Mouse (Mus musculus): ENCODE measurements around the gene Rps18. TPM values are rescaled to one million over a fixed set of nuclear protein-coding genes. Genes with fewer than 3 reads are reported as not detected.

Rps18 gene
- polyA plus RNA-seq, 2 experiments, result 1,098 to 1,411 TPM

DNA sequence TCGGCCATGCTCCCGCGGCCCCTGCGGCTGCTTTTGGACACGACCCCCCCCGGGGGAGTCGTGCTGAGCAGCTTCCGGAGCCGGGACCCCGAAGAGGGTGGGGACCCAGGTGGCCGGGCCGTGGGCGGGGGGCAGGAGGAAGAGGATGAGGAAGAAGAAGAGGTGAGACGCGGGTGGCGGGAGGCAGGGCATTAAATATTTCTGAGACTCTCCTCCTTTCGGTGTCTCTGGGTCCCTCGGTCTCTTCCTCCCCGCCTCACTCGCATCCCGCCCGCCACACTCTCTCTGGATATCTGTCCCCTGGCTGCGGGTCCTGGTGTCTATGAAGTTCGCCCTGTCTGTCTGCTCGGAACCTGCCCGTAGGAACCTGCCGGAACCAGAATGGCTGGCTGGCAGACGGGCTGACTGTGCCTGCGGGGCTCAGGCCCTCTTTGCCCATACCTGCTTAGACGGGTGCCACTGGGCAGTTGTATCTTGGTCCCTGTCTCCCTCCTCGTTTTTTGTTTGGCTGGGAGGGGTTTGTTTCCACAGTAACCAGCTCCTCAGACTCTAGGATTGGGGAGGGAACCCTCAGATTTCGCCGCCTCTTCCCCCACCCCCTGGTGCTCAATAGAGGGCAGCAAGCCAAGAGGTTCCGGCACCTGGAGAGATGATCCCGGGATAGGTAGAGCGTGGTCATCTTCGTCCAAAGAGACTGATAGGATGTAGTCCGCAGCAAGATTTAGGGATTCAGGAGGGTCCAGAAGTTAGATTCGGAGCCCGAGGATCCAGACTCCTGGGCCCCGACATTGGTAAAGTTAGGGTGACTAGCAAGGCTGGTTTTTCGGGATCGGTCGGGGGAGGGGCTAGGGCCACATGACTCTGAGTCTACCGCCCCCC lies 25.3 kb downstream of the Rps18 start:
- WGBS (ENCODE audit: insufficient replicate concordance), result 1% methylated on average over 45 of the region's 45 CpGs
- H3K4me2 ChIP-seq (ENCODE audit: low read depth), result peak overlapping the region; percentile 100
- peak in 1 of 3 experiments; percentile 71 for DNase-seq (ENCODE audit: low read depth in 3 of 3, low spot score in 3 of 3)
- H3K4me3 ChIP-seq (ENCODE audit: insufficient read depth in 1 of 2, low read depth in 2 of 2, low read length in 2 of 2), result peak overlapping the region; percentile 74 to 88
- no peaks in the 10 kb centered on the region for H3K27me3 ChIP-seq (ENCODE audit: control insufficient read depth, insufficient read depth, low read length)
- no peak; the same call in 1 of the 2 replicates for TF ChIP-seq CTCF (IDR thresholded peaks at IDR 0.05; ENCODE audit: low read depth)
- no peak for TF ChIP-seq EP300 (IDR thresholded peaks at IDR 0.05; ENCODE audit: low read depth)
- peak overlapping the region; percentile 79 for H3K9ac ChIP-seq (replicated peaks)
- H3K36me3 ChIP-seq (replicated peaks; ENCODE audit: control insufficient read depth, insufficient read depth, low read depth), result peaks cover 2% of the 10 kb centered on the region; the same call in 1 of the 2 replicates
- ATAC-seq (ENCODE audit: insufficient read depth), result peak; percentile 9; the same call in 1 of the 2 replicates
- peaks cover 2 to 4% of the 10 kb centered on the region in 2 experiments; a peak in 2 of 4 replicates for H3K4me1 ChIP-seq (replicated peaks; ENCODE audit: control insufficient read depth in 2 of 2, insufficient read depth in 2 of 2, low read length in 1 of 2)
- H3K9me3 ChIP-seq (ENCODE audit: control insufficient read depth, low read length), result no peaks in the 10 kb centered on the region
- peak overlapping the region; percentile 83 for H3K27ac ChIP-seq

DNA sequence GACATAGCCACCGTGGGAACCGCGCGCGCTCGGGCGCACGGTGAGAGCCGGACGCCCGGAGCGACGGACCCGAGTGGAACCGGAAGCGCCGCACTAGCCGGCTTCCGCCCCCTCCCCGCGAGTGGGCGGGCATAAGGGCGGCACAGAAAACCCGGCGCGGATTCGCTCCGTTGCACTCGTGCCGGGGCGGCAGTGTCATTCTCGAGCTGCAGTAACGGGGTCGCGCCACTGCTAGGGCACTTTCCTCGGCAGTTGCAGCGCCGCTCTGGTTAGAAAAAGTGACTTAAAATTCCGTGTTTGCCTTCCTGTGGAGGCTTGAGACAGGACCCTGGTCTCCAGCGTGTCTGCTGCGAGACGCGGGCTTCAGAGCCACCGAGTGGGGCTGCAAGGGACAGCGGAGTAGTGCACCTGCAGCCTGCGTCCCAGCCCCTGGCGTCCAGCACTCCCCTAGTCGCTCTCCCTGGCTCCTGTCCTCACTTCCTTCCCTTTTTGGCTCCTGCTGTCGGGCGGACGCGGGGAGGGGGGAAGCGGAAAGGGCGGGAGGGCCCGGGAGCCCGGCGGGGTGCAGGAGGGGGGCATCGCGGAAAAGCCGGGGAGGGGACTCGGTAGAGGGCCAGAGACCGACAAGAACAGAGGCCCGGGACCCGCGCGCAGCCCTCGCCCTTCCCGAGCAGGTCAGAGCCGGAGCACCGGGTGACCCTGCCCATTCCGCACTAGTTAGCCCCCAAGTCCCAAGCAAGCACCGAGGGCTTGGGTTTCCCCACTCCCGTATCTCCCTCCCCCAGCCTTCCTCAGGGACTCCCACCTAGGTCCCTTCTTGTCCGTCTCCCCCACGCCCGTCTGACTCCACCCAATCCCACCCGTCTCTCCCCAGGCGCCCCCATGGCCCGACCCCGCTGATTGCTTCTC lies 26.2 kb downstream of the Rps18 start, which contains the start of gene Rgl2:
Gene Rgl2, plus strand, starts transcription at position 173 of the 909 bp plus-strand sequence.
- peak within 1 kb of the TSS; percentile 85 to 88 for H3K4me3 ChIP-seq (ENCODE audit: insufficient read depth in 1 of 2, low read depth in 2 of 2, low read length in 2 of 2)
- H3K36me3 ChIP-seq (replicated peaks; ENCODE audit: control insufficient read depth, insufficient read depth, low read depth), result peaks cover 2% of the 10 kb centered on the region; the same call in 1 of the 2 replicates
- under 1% methylated on average over 76 of the region's 80 CpGs for WGBS (ENCODE audit: insufficient replicate concordance)
- peaks cover 2 to 4% of the 10 kb centered on the region in 2 experiments; a peak in 2 of 4 replicates for H3K4me1 ChIP-seq (replicated peaks; ENCODE audit: control insufficient read depth in 2 of 2, insufficient read depth in 2 of 2, low read length in 1 of 2)
- ATAC-seq (ENCODE audit: insufficient read depth) (peak; percentile 83), DNase-seq (ENCODE audit: low read depth in 3 of 3, low spot score in 3 of 3) (peak; percentile 87)
- H3K27me3 ChIP-seq (ENCODE audit: control insufficient read depth, insufficient read depth, low read length), result no peaks in the 10 kb centered on the region
- H3K27ac ChIP-seq, result peak within 1 kb of the TSS; percentile 83
- H3K9me3 ChIP-seq (ENCODE audit: control insufficient read depth, low read length), result no peaks in the 10 kb centered on the region
- H3K4me2 ChIP-seq (ENCODE audit: low read depth), result peak within 1 kb of the TSS; percentile 100
- TF ChIP-seq EP300 (IDR thresholded peaks at IDR 0.05; ENCODE audit: low read depth), result peak; percentile 62
- peak; percentile 66 for TF ChIP-seq CTCF (IDR thresholded peaks at IDR 0.05; ENCODE audit: low read depth)
- peak within 1 kb of the TSS; percentile 79 for H3K9ac ChIP-seq (replicated peaks)

DNA sequence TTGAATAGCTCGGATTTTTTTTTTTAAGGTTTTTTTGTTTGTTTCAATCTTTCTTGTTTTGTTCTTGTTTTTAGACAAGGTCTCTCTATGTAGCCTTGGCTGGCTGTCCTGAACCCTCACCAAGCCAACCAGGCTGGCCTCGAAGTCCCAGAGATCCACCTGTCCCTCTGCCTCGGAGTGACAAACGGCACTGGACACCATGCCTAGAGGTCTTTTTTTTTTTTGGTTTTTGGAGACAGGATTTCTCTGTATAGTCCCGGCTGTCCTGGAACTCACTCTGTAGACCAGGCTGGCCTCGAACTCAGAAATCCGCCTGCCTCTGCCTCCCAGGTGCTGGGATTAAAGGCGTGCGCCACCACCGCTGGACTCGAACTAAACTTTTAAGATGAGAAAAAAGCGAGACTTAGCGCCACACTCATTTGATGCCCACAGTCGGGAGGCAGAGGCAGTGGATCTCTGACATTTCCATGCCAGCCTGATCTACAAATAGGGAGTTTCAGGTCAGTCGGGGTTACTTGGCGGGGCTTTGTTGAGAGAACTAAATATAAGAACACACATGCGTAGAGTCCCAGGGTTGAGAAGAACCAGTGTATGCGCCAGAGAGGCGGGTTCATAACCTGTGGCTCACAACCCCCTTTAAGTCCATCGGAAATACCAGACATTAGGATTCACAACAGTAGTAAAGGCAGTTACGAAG lies 27.4 kb downstream of the Rps18 start:
- Histone ChIP-seq H3K36me3 (replicated peaks; ENCODE audit: control insufficient read depth, insufficient read depth, low read depth) (peaks cover 2% of the 10 kb centered on the region; the same call in 1 of the 2 replicates), H3K4me2 (ENCODE audit: low read depth) (peak overlapping the region; percentile 100), H3K4me1 (replicated peaks; ENCODE audit: control insufficient read depth in 2 of 2, insufficient read depth in 2 of 2, low read length in 1 of 2) (peaks cover 4 to 6% of the 10 kb centered on the region in 2 experiments; a peak in 2 of 4 replicates), H3K27me3 (ENCODE audit: control insufficient read depth, insufficient read depth, low read length) (no peaks in the 10 kb centered on the region), H3K9ac (replicated peaks) (peak overlapping the region; percentile 79), H3K27ac (peak overlapping the region; percentile 45; the same call in 1 of the 2 replicates), H3K9me3 (ENCODE audit: control insufficient read depth, low read length) (no peaks in the 10 kb centered on the region), H3K4me3 (ENCODE audit: insufficient read depth in 1 of 2, low read depth in 2 of 2, low read length in 2 of 2) (peak overlapping the region; percentile 85 to 88)
- TF ChIP-seq CTCF (IDR thresholded peaks at IDR 0.05; ENCODE audit: low read depth) (no peak), EP300 (IDR thresholded peaks at IDR 0.05; ENCODE audit: low read depth) (no peak)
- 52% methylated on average over 21 of the region's 21 CpGs for WGBS (ENCODE audit: insufficient replicate concordance)
- no peak for DNase-seq (ENCODE audit: low read depth in 3 of 3, low spot score in 3 of 3)
- ATAC-seq (ENCODE audit: insufficient read depth), result no peak

DNA sequence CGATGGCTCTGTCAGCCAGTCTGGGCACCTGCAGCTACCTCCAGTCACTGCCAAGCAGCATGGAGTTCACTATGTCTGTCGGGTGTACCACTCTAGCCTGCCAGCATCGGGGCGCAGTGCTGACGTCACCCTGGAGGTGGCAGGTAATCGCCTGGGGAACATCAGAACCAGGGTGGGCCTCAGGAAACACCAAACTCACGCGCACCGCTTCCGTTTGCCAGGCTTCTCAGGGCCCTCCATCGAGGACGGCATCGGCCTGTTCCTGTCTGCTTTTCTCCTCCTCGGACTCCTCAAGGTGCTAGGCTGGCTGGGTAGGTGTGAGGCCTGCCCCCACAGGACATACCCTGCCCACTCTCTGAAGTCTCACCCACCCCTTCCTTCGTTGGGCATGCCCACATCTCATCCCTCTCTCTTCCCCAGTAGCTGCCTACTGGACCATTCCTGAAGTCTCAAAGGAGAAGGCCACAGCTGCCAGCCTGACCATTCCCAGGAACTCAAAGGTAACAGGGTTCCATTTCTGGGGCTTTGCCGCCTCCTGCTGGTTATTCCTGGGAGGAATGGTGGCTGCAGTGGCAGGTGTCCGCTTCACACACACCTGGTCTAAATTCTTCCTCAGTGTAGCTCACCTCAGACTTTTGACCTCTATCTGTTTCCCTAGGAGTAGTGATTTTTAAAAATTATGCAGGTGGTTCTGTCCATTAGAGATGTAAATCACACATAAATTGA lies 29.4 kb downstream of the Rps18 start:
- TF ChIP-seq EP300 (IDR thresholded peaks at IDR 0.05; ENCODE audit: low read depth) (no peak), CTCF (IDR thresholded peaks at IDR 0.05; ENCODE audit: low read depth) (peak; percentile 74)
- Histone ChIP-seq H3K9ac (replicated peaks) (no peak overlapping the region), H3K27ac (no peak overlapping the region), H3K36me3 (replicated peaks; ENCODE audit: control insufficient read depth, insufficient read depth, low read depth) (no peaks in the 10 kb centered on the region; the same call in 1 of the 2 replicates), H3K4me1 (replicated peaks; ENCODE audit: control insufficient read depth in 2 of 2, insufficient read depth in 2 of 2, low read length in 1 of 2) (peaks cover 4 to 6% of the 10 kb centered on the region in 2 experiments; a peak in 2 of 4 replicates), H3K27me3 (ENCODE audit: control insufficient read depth, insufficient read depth, low read length) (no peaks in the 10 kb centered on the region), H3K4me2 (ENCODE audit: low read depth) (no peak overlapping the region), H3K4me3 (ENCODE audit: insufficient read depth in 1 of 2, low read depth in 2 of 2, low read length in 2 of 2) (no peak overlapping the region), H3K9me3 (ENCODE audit: control insufficient read depth, low read length) (no peaks in the 10 kb centered on the region)
- 78% methylated on average over 17 of the region's 17 CpGs for WGBS (ENCODE audit: insufficient replicate concordance)
- DNase-seq (ENCODE audit: low read depth in 3 of 3, low spot score in 3 of 3) (no peak), ATAC-seq (ENCODE audit: insufficient read depth) (no peak)

All from liver, embryonic 14.5 days (tissue).